Mouse (Mus musculus) heart, adult 2 months (tissue): Measurements from ENCODE around the gene Taf1c.

Experiments used
- CTCF ChIP-seq: fragments of 200-600 bp; IDR thresholded peaks from 2 replicates; pipeline ENCODE4 v1.8.1; 2022; ENCODE audit warnings: antibody characterized with exemption, mild to moderate bottlenecking, moderate library complexity
- EP300 ChIP-seq: fragments of 200-500 bp; IDR thresholded peaks from 2 replicates; pipeline ENCODE4 v1.6.1; 2011; ENCODE audit warnings: low read depth, low read length, control low read depth; ENCODE audit not compliant: insufficient read depth
- POLR2A ChIP-seq: fragments of 200-500 bp; IDR thresholded peaks from 2 replicates; pipeline ENCODE4 v1.6.1; 2011; ENCODE audit warnings: mild to moderate bottlenecking, low read depth, low read length, control low read depth; ENCODE audit not compliant: insufficient read depth

DNA sequence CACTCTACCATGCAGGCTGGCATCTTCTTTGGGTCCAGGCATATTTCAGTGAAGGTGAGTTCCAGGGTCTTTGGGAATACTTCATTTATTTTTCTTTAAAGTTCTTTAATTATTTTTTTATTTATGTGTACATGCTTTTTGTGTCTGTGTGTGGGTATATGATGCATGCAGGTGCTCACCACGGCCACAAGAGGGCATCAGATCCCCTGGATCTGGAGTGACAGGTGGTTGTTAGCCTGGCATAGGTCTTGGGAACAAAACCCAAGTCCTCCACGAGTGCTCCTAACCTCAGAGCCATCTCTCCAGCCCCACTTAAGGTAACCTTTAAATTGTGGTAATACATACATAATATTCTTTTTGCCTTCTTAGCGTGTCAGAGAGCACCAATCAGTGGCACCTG lies 41.2 kb upstream of the Taf1c start:
- peak; percentile 27; the same call in 1 of the 2 replicates for TF ChIP-seq CTCF
- no peak for TF ChIP-seq POLR2A
- no peak for TF ChIP-seq EP300
